Mouse (Mus musculus) limb, embryonic 11.5 days (tissue): ENCODE data around the gene Gm49355. TPM values are rescaled to one million over a fixed set of nuclear protein-coding genes. Genes with fewer than 3 reads are reported as not detected.

Source experiments
- ATAC-seq: fragments of 200-750 bp; cut with Nextera tagmentation; 2 replicates; pipeline ENCODE4 v1.8.0; 2017; ENCODE audit warnings: low read depth; ENCODE audit not compliant: insufficient number of reproducible peaks, low FRiP score, low TSS enrichment
- DNase-seq: peaks from one replicate; pipeline ENCODE4 v3.0.0-alpha.2; 2015; ENCODE audit warnings: low spot score
- H3K27ac ChIP-seq: fragments of 300-500 bp; sonication (generic); replicated peaks from 2 replicates; pipeline ENCODE4 v1.5.1; 2014; ENCODE audit warnings: low read depth, mild to moderate bottlenecking, low read length
- H3K27me3 ChIP-seq: fragments of 300-500 bp; sonication (generic); 2 replicates; pipeline ENCODE4 v1.6.1; 2014; ENCODE audit warnings: mild to moderate bottlenecking, low read length, mixed read lengths; ENCODE audit not compliant: control insufficient read depth, insufficient read depth
- H3K36me3 ChIP-seq: fragments of 300-500 bp; sonication (generic); 2 replicates; pipeline ENCODE4 v1.6.1; 2014; ENCODE audit warnings: mild to moderate bottlenecking, low read length, moderate library complexity, mixed read lengths; ENCODE audit not compliant: control insufficient read depth, insufficient read depth
- H3K4me1 ChIP-seq: fragments of 300-500 bp; sonication (generic); 2 replicates; pipeline ENCODE4 v1.6.1; 2014; ENCODE audit warnings: low read length, mixed read lengths; ENCODE audit not compliant: control insufficient read depth, insufficient read depth
- H3K4me2 ChIP-seq: fragments of 300-500 bp; sonication (generic); 2 replicates; pipeline ENCODE4 v1.6.1; 2014; ENCODE audit warnings: low read depth, mild to moderate bottlenecking, moderate library complexity; ENCODE audit not compliant: severe bottlenecking
- H3K4me3 ChIP-seq: fragments of 300-500 bp; sonication (generic); 2 replicates; pipeline ENCODE4 v1.5.1; 2014; ENCODE audit warnings: low read depth, low read length
- H3K9ac ChIP-seq: fragments of 300-500 bp; sonication (generic); 2 replicates; pipeline ENCODE4 v1.6.1; 2014; ENCODE audit warnings: mild to moderate bottlenecking, low read length
- H3K9me3 ChIP-seq: fragments of 300-500 bp; sonication (generic); 2 replicates; pipeline ENCODE4 v1.6.1; 2016; ENCODE audit warnings: low read length; ENCODE audit not compliant: control insufficient read depth
- WGBS: fragments of 180-500 bp; shearing (Covaris S2); extraction: QIAGEN DNeasy Blood & Tissue Kit; methylation state at CpG from one replicate; pipeline ENCODE4 v1.1.7; 2014; 5-methylcytosine and 5-hydroxymethylcytosine counted together
- polyA plus RNA-seq: library from polyadenylated mRNA; unstranded; fragments of >200 nt; fragmentation: Nextera tagmentation; extraction: Ambion mirVana; gene quantifications from 2 replicates; pipeline ENCODE4 v1.2.1, GENCODE M21; 2014

Gm49355 gene
- polyA plus RNA-seq, 1 experiment from 2014 or later = 0.04 TPM

GRCm38 (mm10) chr14:12340238-12341074, 56.7 kb downstream of the Gm49355 start:
- DNase-seq (peak; percentile 39), ATAC-seq (no peak)
- peaks cover 19% of the 10 kb centered on the region; the same call in 1 of the 2 replicates for H3K4me1 ChIP-seq
- H3K4me2 ChIP-seq = no peak overlapping the region
- no peak overlapping the region for H3K9ac ChIP-seq
- 2% methylated on average over 19 of the region's 19 CpGs for WGBS
- H3K27ac ChIP-seq = no peak overlapping the region
- H3K36me3 ChIP-seq = no peaks in the 10 kb centered on the region
- H3K27me3 ChIP-seq = peaks cover 81% of the 10 kb centered on the region
- H3K9me3 ChIP-seq = no peaks in the 10 kb centered on the region
- no peak overlapping the region for H3K4me3 ChIP-seq

GRCm38 (mm10) chr14:12341075-12341788, 57.5 kb downstream of the Gm49355 start:
- DNase-seq (peak; percentile 63), ATAC-seq (no peak)
- Histone ChIP-seq H3K9me3 (no peaks in the 10 kb centered on the region), H3K4me2 (no peak overlapping the region), H3K9ac (no peak overlapping the region), H3K27ac (no peak overlapping the region), H3K4me1 (peaks cover 19% of the 10 kb centered on the region; the same call in 1 of the 2 replicates), H3K27me3 (peaks cover 84% of the 10 kb centered on the region), H3K36me3 (no peaks in the 10 kb centered on the region), H3K4me3 (no peak overlapping the region)
- under 1% methylated on average over 42 of the region's 42 CpGs for WGBS

- no peaks in the 10 kb centered on the region for H3K9me3 ChIP-seq
- DNase-seq (peak; percentile 49), ATAC-seq (no peak)
- 2% methylated on average over 24 of the region's 24 CpGs for WGBS
- no peak overlapping the region for H3K4me2 ChIP-seq
- no peak overlapping the region for H3K27ac ChIP-seq
- H3K9ac ChIP-seq = no peak overlapping the region
- H3K27me3 ChIP-seq = peaks cover 86% of the 10 kb centered on the region
- H3K36me3 ChIP-seq = no peaks in the 10 kb centered on the region
- peaks cover 19% of the 10 kb centered on the region; the same call in 1 of the 2 replicates for H3K4me1 ChIP-seq
- H3K4me3 ChIP-seq = no peak overlapping the region
These were observed 58.1 kb downstream of the Gm49355 start for GRCm38 (mm10) chr14:12341789-12342457.

- Histone ChIP-seq H3K27me3 (peaks cover 86% of the 10 kb centered on the region), H3K4me1 (peaks cover 19% of the 10 kb centered on the region; the same call in 1 of the 2 replicates), H3K36me3 (no peaks in the 10 kb centered on the region), H3K4me2 (no peak overlapping the region), H3K27ac (no peak overlapping the region), H3K9ac (no peak overlapping the region), H3K4me3 (no peak overlapping the region), H3K9me3 (no peaks in the 10 kb centered on the region)
- ATAC-seq (no peak), DNase-seq (peak; percentile 61)
- 2% methylated on average over 23 of the region's 23 CpGs for WGBS
These were observed 58.8 kb downstream of the Gm49355 start for GRCm38 (mm10) chr14:12342458-12343131.

- DNase-seq (peak; percentile 62), ATAC-seq (no peak)
- WGBS = under 1% methylated on average over 20 of the region's 20 CpGs
- Histone ChIP-seq H3K4me1 (peaks cover 19% of the 10 kb centered on the region; the same call in 1 of the 2 replicates), H3K9ac (no peak overlapping the region), H3K27me3 (peaks cover 86% of the 10 kb centered on the region), H3K4me3 (no peak overlapping the region), H3K36me3 (no peaks in the 10 kb centered on the region), H3K4me2 (no peak overlapping the region), H3K27ac (no peak overlapping the region), H3K9me3 (no peaks in the 10 kb centered on the region)
These were observed 59.7 kb downstream of the Gm49355 start for GRCm38 (mm10) chr14:12343451-12343941.

GRCm38 (mm10) chr14:12344061-12344745, 60.4 kb downstream of the Gm49355 start:
- H3K4me2 ChIP-seq = no peak overlapping the region; the same call in 1 of the 2 replicates
- DNase-seq (no peak), ATAC-seq (no peak)
- H3K9me3 ChIP-seq = no peaks in the 10 kb centered on the region
- no peak overlapping the region for H3K4me3 ChIP-seq
- WGBS = 2% methylated on average over 24 of the region's 24 CpGs
- no peak overlapping the region for H3K27ac ChIP-seq
- no peak overlapping the region for H3K9ac ChIP-seq
- peaks cover 19% of the 10 kb centered on the region; the same call in 1 of the 2 replicates for H3K4me1 ChIP-seq
- peaks cover 90% of the 10 kb centered on the region for H3K27me3 ChIP-seq
- H3K36me3 ChIP-seq = no peaks in the 10 kb centered on the region

- Histone ChIP-seq H3K9me3 (no peaks in the 10 kb centered on the region), H3K4me2 (peak overlapping the region; percentile 31), H3K9ac (no peak overlapping the region), H3K27ac (no peak overlapping the region), H3K4me1 (peaks cover 19% of the 10 kb centered on the region; the same call in 1 of the 2 replicates), H3K36me3 (no peaks in the 10 kb centered on the region), H3K4me3 (no peak overlapping the region), H3K27me3 (peaks cover 90% of the 10 kb centered on the region)
- DNase-seq (peak; percentile 59), ATAC-seq (no peak)
- WGBS = under 1% methylated on average over 38 of the region's 39 CpGs
These were observed 61.0 kb downstream of the Gm49355 start for GRCm38 (mm10) chr14:12344746-12345240.
